Mouse (Mus musculus) mature B cell (primary cell): ENCODE measurements at regions not wholly inside any gene's neighbourhood (a gene's known extent, or its start where the extent isn't known, plus 50 kb on each side); places are given as distances from the start of the nearest gene placed in this dataset.
"Not testable (repeated sequence)": the region's sequence is repeated elsewhere in the genome, so short reads cannot be mapped to it uniquely, and the experiment has no call there.

ENCODE experiments used
- in situ Hi-C: fragments of 300-500 bp; cut with MboI; formaldehyde crosslinking; loops from 2 replicates; pipeline ENCODE4 v1.14.3; 2019

GRCm38 (mm10) chr6:68370010-68370409 is 834.4 kb upstream of the Tacstd2 start:
- in situ Hi-C loops: no loop called here

- in situ Hi-C loops: no loop called here
Measured at GRCm38 (mm10) chr6:68339846-68340245, 804.2 kb upstream of the Tacstd2 start.

GRCm38 (mm10) chr6:68339205-68339604 is 803.6 kb upstream of the Tacstd2 start:
- in situ Hi-C loops: not testable (repeated sequence)

GRCm38 (mm10) chr6:68311409-68311808 is 775.8 kb upstream of the Tacstd2 start:
- in situ Hi-C loops: no loop called here

GRCm38 (mm10) chr6:68302133-68302532 is 766.5 kb upstream of the Tacstd2 start:
- in situ Hi-C loops: no loop called here

GRCm38 (mm10) chr6:68256725-68257124 is 721.1 kb upstream of the Tacstd2 start:
- in situ Hi-C loops: no loop called here

- in situ Hi-C loops: no loop called here
Measured at GRCm38 (mm10) chr6:68256151-68256550, 720.6 kb upstream of the Tacstd2 start.

- in situ Hi-C loops: no loop called here
Measured at GRCm38 (mm10) chr6:68252730-68253129, 717.1 kb upstream of the Tacstd2 start.

- in situ Hi-C loops: not testable (repeated sequence)
Measured at GRCm38 (mm10) chr6:68251320-68251719, 715.7 kb upstream of the Tacstd2 start.

- in situ Hi-C loops: not testable (repeated sequence)
Measured at GRCm38 (mm10) chr6:68250392-68250791, 714.8 kb upstream of the Tacstd2 start.

- in situ Hi-C loops: not testable (repeated sequence)
Measured at GRCm38 (mm10) chr6:68249259-68249658, 713.7 kb upstream of the Tacstd2 start.

GRCm38 (mm10) chr6:68248018-68248533 is 712.5 kb upstream of the Tacstd2 start:
- in situ Hi-C loops: not testable (repeated sequence)

- in situ Hi-C loops: not testable (repeated sequence)
Measured at GRCm38 (mm10) chr6:68242749-68243148, 707.2 kb upstream of the Tacstd2 start.

GRCm38 (mm10) chr6:68219685-68220084 is 684.1 kb upstream of the Tacstd2 start:
- in situ Hi-C loops: no loop called here

- in situ Hi-C loops: loop anchor here (10.0 kb wide), 1 partner anchor 403 kb away; no protein-coding TSS in a partner anchor
Measured at GRCm38 (mm10) chr6:68201448-68201847, 665.9 kb upstream of the Tacstd2 start.

- in situ Hi-C loops: no loop called here
Measured at GRCm38 (mm10) chr6:68198031-68198430, 662.4 kb upstream of the Tacstd2 start.

GRCm38 (mm10) chr6:68164792-68165191 is 629.2 kb upstream of the Tacstd2 start:
- in situ Hi-C loops: no loop called here

GRCm38 (mm10) chr6:68164111-68164510 is 628.5 kb upstream of the Tacstd2 start:
- in situ Hi-C loops: not testable (repeated sequence)

GRCm38 (mm10) chr6:68151569-68151968 is 616.0 kb upstream of the Tacstd2 start:
- in situ Hi-C loops: no loop called here

- in situ Hi-C loops: no loop called here
Measured at GRCm38 (mm10) chr6:68102481-68102880, 566.9 kb upstream of the Tacstd2 start.
